Mouse (Mus musculus) lung, postnatal 25 days (tissue): ENCODE measurements at regions not wholly inside any gene's neighbourhood (a gene's known extent, or its start where the extent isn't known, plus 50 kb on each side); places are given as distances from the start of the nearest gene placed in this dataset.
A peak's percentile ranks its signal among the peaks of the same experiment; 100 is the strongest.

Experiments used
- DNase-seq: peaks from one replicate; pipeline ENCODE4 v3.0.0; 2022; ENCODE audit warnings: low spot score

DNA sequence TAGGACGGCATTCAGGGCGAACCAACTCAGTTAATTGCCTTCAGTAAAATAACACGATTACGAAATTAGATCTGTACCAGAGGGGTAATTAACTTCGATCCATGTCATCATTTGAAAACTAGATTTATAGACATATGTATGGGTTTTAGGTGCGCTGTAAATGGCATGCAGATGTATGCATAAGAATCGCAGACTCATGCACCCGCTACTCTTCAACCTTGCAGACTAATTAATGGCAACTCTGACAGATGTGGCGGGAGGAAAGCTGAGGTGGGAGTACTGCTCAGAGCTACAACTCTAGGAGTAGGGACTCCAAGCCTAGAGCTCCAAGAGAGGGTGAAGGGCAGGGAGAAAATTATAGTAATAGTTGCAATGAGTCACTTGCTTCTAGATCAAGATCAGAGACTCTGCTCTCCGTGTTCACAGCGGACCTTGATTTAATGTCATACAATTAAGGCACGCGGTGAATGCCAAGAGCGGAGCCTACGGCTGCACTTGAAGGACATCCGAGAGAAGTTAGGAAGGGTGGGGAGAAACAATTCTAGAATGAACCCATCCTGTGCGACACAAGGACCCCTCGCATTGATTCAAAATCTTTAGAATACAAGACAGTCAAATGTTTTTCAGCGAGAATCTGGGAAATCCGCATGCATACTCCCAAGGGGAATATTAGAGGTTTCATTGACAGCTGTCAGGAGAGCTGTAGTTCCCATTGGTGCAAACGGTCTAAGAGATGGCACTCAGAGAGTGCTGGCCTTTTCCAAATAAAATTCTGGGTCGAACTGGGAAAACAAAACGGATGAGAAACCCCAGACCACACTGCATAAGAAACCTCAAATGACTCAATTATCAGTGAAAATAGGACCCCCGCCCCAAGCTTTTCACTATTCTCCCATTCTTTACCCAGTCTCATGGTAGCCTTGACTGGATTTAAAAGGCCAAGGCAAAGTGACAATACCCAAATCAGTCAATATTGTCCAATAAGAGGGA lies 152.6 kb upstream of the Cypt12 start:
- DNase-seq: no peak

DNA sequence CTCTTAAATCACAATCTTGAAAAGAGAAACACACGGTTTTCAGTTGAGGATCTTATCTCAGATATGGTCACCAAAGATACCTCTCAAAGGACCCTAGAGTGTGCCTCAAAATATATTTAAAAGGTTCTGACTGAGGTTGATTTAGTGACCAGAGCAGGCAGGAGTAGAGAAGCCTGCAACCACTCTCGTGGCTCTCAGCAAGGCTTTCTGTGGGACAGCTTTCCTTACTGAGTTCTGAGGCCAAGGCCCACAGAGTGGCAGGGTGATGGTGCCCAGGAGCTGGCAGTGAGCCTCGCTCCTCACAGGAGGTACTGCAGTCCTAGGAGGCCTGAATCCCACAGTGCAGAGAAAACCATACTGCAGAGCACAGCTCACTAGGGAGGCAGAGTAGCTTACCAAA lies 151.4 kb upstream of the Cypt12 start:
- no peak for DNase-seq

DNA sequence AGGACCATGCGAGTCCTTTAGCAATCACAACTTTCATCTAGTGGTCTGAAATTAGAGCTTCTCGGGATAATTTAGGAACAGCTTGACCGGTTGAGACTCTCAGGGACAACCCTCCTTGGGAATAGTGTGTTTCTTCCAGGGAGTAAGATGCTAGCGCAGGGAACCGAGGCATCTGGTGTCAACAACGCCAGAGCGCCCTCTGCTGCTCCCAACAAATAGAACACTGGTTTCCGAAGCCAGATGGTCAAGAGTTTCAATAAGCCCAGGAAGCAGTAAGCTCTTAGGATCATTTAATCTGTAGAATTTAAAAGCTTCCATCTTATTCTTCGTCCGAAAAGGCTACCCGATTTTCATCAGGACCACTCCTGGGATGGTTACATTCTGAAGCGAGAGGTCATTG lies 149.8 kb upstream of the Cypt12 start:
- no peak for DNase-seq

DNA sequence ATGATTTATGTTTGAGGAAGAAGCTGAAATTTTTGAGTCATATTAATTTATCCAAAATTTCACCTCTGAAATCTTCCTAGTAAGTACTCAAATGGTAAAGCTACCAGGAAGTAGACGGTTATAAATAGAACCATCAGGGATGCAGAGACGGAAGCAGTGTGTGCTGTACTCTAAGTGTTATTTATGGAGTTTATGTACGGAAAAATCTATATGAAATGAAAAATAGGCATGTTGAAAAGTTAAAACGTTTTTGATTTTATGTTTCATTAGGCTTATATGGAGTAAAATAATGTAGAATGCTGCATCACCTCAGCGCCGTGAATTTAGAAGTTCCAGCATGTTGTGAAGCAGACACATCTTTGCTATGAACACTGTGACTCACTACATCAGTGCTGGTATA lies 149.1 kb upstream of the Cypt12 start:
- no peak for DNase-seq

DNA sequence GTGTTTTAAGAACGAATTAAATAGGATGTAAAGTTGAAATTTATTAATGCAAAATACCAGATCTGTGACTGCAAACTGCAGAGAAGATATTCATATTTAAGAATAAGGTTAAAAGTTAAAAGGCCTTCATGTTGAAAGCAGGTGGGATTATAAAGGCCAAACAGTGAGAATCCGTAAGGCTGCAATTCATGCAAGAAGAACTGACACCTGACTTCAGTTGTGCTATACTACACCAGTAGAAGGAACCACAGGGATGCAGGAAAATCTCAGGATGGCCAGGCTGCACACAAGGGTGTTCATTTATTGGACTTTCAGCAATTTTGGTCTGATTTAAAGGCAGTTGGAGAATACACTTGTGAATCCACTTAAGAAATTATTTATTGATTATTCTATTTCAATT lies 147.4 kb upstream of the Cypt12 start:
- DNase-seq: no peak

DNA sequence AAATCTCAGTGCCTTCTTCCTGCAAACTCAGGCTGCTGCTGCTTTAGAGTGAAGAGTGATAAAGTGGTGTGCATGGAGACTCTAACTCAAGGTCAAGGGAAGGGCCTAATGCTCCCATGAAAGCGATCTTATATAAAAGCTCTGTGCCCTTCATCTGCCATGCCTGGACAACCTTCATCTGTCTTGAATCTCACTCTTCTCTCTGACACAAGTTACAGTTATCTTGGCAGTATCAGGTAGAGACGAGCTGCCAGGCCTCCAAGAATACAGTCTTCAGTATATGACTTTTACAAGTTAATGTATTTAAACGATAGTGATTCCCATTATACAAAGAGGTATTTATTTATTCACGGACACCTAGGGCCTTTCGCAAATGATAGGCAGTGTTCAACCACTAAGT lies 146.7 kb upstream of the Cypt12 start:
- no peak for DNase-seq

DNA sequence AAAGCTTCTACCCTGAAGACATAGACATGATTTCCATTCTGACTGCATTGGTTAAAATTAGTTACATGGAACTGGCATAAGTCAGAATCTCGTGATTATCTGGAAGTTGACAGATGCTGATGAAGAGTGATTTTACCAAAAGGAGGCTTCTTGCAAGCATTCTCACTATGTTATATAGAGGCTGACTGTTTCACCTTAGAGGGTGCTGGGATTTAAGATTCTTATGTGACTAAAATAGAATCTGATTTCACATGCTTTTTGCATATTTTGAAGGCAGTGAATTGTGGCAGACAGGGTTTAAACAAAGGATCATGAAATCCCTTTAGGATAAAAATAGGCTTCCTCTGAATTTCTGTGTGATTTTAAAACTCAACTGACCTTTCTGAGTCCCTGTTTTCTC lies 143.0 kb upstream of the Cypt12 start:
- no peak for DNase-seq

DNA sequence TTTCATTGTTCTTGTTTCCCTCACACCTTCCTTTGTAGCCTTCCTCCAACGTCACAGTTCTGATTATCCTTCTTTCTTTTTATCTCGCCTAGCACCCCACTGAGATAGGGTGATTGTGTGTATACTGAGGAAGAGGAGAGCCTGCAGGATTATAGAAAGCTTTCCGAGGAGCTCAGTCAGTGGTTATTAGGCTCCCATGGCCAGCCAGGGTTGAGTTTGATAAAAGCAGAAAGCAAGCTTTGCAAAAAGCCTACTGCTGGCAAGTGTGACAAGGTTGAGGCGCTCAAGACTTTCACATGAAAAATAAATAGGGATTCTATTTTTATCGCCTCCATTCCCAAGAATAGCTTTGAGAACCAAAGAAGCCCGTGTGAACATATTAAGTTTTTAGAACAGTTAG lies 136.9 kb upstream of the Cypt12 start:
- DNase-seq: no peak

DNA sequence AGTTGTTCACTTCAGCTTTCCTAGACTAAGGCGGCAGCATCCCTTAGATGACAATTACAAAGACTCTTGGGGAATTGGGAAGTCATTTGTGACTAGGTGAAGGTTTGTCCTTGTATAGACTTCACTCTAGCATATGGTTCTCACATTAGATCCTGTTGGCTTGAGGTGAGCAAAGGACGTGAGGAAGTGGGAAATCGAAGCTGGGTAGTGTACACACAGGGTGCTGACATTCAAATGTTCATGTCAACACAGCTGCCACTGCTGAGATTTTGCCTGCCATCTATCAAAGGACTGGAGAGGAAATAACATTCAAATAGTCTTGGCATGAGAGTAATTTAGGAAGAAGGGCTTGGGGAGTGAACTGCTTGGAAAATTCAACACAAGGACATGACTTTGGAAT lies 124.0 kb upstream of the Cypt12 start:
- no peak for DNase-seq

DNA sequence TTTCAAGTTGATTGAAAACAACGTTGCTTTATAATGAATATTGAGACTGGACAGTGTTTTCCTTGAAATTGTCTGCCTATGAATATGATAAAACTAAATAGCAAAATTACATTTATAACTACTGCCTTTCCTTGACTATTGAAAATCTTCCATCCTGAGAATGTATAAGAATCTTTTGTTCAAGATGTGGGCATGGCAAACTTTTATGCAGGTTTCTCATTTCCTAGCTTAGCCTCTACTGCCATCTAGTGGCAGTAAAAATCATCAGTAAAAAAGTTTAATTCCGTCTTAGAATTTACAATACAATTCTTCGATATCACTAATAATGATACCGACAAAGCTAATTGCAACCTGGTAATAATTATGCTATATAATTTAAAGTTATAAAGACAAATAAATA lies 123.5 kb upstream of the Cypt12 start:
- DNase-seq: no peak

DNA sequence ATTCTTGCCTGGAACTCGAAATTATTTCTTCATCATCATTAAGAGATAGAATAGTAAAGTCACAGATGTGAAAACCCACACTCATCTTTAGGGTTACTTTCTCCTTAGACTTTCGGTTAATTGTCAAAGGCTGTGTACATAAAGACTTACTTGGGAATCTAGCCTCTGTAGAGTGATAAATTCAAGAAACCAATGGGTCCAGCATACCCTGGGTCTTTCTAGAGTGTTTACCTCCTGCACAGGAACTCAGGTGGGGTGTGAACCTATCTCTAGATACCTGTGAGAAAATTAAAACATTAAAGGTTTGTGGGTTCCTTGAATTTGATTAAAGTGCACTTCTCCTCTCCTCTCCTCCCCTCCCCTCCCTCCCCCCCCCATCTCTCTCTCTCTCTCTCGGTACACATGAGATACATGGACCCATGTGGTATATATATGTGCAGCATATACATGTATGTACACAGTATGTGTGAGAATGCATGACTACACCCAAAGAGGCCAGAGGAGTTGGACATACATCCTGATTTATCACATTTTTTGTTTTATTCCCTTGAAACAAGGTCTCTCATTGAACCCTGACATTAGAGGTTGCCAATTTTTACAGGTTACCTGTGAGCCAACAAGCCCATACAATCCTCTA lies 122.8 kb upstream of the Cypt12 start:
- no peak for DNase-seq

DNA sequence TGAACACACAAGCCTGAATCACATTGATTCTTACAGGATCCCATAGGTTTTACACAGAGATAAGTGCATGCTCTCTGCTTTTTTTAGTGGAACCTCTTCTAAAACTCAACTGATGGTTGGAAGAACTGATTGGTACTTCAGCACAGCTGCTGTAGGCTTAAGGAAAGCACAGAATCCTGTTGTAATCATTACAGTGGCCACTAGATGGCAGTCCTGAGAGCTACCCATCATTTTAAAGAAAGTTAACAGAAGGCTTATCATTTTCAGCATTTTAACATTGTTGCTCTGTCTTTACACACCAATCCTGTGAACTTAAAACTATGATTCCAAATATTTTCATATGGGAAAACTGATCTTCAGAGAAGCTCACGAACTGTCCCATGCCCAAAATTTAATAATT lies 113.5 kb upstream of the Cypt12 start:
- DNase-seq: peak; percentile 21

DNA sequence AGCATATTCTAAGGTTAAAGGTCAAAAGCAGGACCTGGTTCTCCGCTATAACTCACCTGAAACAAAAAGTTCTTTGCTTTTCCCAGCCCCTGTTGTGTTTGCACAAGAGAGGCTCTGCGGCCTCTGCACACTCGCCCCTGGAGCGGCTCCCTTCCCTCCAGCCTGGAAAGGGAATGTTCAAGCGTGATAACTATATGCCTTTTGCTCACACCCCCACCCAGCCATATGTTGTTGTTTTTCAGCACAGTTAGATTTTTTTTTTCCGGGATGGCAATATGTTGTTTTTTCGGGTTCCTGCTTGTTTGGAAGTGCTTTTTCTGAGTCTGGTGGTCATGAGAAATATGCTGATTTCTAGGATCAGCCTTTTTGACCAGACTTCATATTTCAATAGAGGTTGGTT lies 100.6 kb upstream of the Cypt12 start:
- no peak for DNase-seq

DNA sequence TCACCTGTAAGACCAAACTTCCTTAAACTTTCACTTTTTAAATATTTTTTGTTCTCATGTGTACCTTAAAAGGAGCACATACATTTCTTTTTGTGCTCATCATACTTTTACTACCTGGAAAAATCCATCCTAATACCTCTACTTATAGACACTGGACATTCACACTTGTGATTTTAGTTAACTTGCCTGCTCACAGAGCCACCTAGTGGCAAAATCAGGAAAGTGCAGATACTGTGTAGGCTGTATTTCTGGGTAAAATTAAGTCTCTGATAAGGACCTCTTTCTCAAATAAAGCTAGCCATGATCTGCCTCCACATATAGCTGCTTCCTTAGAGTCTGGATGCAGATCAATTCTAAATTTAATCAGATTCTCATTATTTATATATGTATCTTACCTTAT lies 100.0 kb upstream of the Cypt12 start:
- peak; percentile 6 for DNase-seq

DNA sequence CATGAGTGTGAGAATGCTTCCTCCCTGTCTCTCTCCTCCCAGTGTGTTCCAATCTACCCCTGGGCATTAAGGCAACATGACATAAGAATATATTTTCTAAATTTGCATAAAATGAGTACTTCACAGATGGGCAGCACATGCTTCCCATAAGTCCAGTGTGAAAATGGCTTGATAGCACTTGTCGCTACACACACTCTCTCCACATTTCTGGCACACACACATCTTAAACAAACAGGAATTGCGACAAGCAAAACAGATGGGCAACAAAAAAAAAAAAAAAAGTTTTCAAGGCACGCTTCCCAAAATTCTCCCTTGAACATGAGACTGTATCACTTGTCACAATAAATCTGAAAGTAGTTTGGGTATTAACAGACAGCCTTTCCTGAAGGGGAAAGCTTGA lies 85.8 kb upstream of the Cypt12 start:
- DNase-seq: no peak

DNA sequence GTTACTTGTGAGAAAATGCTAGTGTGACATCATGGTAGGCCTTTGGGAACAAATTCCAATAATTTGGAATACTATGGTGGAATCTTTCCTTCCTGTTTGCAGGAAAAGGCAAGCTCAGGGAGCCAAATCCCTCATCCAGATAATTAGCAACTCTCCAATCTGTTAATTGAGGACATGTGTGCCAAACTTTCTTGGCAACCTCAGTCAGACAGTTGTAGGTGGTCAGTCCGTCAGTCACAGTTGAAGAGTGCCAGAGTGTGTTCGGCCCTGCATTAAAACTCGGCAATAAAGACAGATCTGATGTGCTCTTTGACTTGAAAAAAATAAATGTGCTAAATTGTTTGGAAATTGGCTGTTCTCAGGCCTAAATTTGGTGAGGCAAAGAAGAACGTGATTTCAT lies 83.1 kb upstream of the Cypt12 start:
- DNase-seq: no peak

DNA sequence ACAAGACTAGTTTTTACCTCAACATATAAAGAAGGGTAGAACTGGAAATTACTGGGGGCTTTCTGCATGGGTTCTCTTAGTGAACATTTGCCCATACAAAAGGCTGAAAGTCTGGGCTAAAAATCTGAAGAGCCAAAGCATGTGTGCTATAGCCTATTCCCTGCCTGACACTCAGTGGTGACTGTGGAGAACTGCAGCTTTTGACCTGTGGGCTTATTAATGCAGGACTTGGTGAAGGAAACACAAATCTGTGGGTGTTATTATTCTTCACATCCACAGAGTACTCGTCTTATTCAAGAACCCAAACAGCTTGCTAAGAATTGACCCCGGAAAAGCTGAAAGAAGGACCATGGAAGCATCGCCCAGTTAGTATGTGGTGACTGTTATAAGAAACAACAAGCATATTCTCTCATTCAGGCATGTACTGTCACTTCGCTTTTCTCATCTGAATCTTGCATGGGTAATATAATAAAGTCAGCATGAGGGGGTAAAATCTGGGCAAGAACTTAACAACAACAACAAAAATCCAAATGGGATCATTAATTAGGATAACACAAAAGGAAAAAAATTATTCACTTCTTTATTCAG lies 77.2 kb upstream of the Cypt12 start:
- no peak for DNase-seq

DNA sequence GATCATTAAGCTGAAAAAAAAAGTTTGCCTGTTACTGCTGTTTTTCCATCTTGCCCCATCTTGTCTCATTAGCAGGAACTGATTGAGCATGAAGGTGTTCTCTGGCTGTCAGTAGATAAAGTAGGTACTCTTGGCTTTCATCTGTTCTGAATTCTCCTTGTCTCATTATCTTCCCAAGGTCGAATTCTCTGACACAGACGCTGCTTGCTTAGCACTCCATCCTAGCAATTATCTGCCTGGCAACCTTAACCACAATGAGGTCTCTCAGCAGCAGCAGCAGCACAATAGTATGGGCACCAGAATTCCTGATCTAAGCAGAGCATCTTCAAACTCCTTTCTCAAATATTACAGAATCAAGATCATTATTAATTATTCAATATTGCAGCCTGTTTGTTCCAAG lies 52.3 kb upstream of the Cypt12 start:
- no peak for DNase-seq

DNA sequence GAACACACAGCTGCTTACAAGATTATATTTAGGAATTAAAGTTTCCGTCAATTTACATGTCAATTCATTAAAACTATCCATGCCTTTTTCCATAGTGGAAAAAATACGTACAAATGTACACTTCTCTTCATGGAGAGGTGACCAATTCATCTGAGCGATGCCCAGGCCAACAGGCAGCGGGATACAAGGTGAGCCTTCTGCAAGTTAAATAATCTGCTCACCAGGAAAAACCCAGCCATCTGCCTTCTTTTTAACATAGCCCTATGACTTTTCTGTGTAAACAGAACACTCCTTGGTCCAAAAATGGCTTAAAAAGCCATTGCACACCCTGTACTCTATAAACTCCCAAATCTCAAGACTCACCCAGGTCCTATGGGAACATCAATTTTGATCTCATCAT lies 51.5 kb upstream of the Cypt12 start:
- no peak for DNase-seq
